Mouse (Mus musculus) G1E (cell line): ENCODE measurements around the gene Prss58.

Experiments
- CTCF ChIP-seq: IDR thresholded peaks from 2 replicates; pipeline ENCODE4 v1.5.1; 2012; ENCODE audit warnings: low read depth, low read length, inconsistent platforms, mixed read lengths
- GATA1 ChIP-seq: IDR thresholded peaks from 2 replicates; pipeline ENCODE4 v1.6.1; 2012; ENCODE audit warnings: borderline replicate concordance, low read length, inconsistent platforms, mixed read lengths
- GATA2 ChIP-seq: IDR thresholded peaks from 2 replicates; pipeline ENCODE4 v1.6.1; 2012; ENCODE audit warnings: low read depth, low read length, inconsistent platforms, borderline replicate concordance
- TAL1 ChIP-seq: conservative IDR thresholded peaks from 2 replicates; pipeline ENCODE4 v1.6.1; 2012; ENCODE audit warnings: low read depth, low read length, inconsistent platforms, mixed read lengths

GRCm38 (mm10) chr6:40845283-40845682 is 54.9 kb downstream of the Prss58 start:
- no peak for TF ChIP-seq CTCF
- TF ChIP-seq TAL1, result no peak
- no peak for TF ChIP-seq GATA2
- no peak for TF ChIP-seq GATA1
